Mouse (Mus musculus) brown adipose tissue, adult 24 weeks (tissue): Measurements from ENCODE around the gene Jmjd6. TPM values are rescaled to one million over a fixed set of nuclear protein-coding genes. Genes with fewer than 3 reads are reported as not detected.
A peak's percentile ranks its signal among the peaks of the same experiment; 100 is the strongest.
"Not testable (repeated sequence)": the region's sequence is repeated elsewhere in the genome, so short reads cannot be mapped to it uniquely, and the experiment has no call there.

Experiments used
- H3K27ac ChIP-seq: fragments of 200-500 bp; replicated peaks from 2 replicates; pipeline ENCODE4 v1.5.1; 2012; ENCODE audit warnings: low read depth, mild to moderate bottlenecking, low read length
- H3K4me1 ChIP-seq: fragments of 200-500 bp; 2 replicates; pipeline ENCODE4 v1.6.1; 2012; ENCODE audit warnings: low read length, mixed read lengths; ENCODE audit not compliant: control insufficient read depth, insufficient read depth, insufficient read length
- H3K4me3 ChIP-seq: fragments of 200-500 bp; 2 replicates; pipeline ENCODE4 v1.5.1; 2012; ENCODE audit warnings: low read depth, mild to moderate bottlenecking, low read length, moderate library complexity; ENCODE audit not compliant: insufficient read depth
- polyA plus RNA-seq: library from polyadenylated mRNA; stranded (reverse); fragments of >200 nt; gene quantifications from 2 replicates; pipeline ENCODE4 v1.2.4, GENCODE M21; 2012; ENCODE audit not compliant: missing spikeins, insufficient read depth, insufficient read length

Gene Jmjd6
- polyA plus RNA-seq, 1 experiment = 20.9 TPM

DNA sequence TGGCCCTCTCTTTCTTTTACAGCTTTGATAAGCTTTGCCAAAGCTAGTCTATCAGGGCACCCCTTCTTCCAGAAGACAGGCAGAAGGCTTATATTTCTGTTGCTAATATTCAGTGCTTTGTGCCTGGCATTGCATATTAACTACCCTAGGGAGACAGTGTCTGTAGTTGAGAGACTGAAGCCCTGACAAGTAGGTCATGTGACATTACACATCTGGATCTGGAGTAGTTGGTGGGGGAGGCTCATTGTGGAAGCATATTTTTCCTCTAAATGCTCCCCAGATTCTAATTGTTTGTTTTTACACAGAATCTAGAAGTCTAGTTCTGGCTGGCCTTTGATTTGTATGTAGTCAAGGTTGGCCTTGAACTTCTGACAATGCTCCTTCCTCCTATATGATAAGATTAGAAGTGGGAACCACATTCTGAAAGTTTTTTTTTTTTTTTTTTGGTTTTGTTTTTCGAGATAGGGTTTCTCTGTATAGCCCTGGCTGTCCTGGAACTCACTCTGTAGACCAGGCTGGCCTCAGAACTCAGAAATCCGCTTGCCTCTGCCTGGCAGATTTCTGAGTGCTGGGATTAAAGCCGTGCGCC is 3.4 kb upstream of the Jmjd6 start:
- Histone ChIP-seq H3K4me3 (no peak overlapping the region), H3K4me1 (no peaks in the 10 kb centered on the region), H3K27ac (no peak overlapping the region)

DNA sequence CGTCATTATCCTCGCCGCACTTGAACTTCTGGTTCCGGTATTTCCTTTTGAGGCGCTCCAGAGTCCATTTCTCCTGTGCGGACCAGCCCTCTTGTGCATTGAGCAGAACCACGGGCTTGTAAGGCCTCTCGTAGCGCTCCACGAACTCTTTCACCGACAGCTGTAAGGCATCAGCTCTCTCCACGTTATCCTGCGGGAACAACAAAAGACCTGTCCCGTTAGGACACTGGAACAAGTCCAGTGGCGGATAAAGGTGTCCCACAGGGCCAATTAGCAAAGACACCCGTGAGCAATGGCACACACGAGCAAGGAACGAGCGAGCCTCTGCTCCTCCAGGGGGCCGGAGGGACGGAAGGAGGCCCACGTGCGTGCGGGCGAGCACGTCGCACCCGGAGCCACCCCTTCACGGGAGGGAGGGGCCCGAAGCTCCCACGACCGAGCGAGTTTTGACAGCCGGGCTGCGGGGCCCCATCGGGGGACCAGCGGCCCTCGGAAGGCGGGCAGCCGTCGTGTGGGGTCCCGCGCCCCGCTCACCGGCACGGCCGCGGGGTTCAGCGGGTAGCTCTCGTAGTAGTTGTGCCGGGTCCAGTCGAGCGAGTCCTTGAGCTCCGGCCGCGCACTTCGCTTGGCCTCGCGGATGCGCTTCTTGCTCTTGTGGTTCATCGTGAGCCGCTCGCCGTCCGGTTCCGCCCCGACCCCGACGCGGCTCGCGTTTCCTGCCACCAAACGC is 553 bp downstream of the Jmjd6 start:
- Histone ChIP-seq H3K4me3 (peak overlapping the region; percentile 79), H3K4me1 (peaks cover 4% of the 10 kb centered on the region; the same call in 1 of the 2 replicates), H3K27ac (peak overlapping the region; percentile 96)

- 0 out of 2 replicates have a peak overlapping the region, but pooled peaks have one; percentile 4 for H3K4me3 ChIP-seq
- peaks cover 4% of the 10 kb centered on the region; the same call in 1 of the 2 replicates for H3K4me1 ChIP-seq
- no peak overlapping the region for H3K27ac ChIP-seq
These were observed 2.5 kb downstream of the Jmjd6 start for GRCm38 (mm10) chr11:116840748-116841147.

- Histone ChIP-seq H3K4me1 (peaks cover 4% of the 10 kb centered on the region; the same call in 1 of the 2 replicates), H3K4me3 (no peak overlapping the region), H3K27ac (no peak overlapping the region)
These were observed 3.6 kb downstream of the Jmjd6 start for GRCm38 (mm10) chr11:116839601-116840000.

DNA sequence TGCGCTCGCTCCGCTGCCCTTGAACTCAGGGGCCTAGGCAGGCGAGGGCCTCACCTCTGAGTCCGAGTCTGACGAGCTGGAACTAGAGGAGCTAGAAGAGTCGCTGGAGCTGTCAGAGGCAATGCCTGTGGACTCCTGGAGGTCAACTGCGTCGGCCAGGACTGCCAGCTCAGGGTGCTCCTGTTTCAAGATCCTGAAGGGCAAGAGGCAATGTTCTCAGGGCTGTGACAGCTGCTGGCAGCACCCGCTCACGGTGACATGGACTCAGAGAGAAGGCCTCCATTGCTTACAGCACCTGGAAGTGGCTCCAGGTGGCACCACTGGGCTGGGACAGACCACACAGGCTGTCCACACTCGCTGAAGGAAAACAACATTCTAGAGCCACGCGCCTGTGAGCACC is 4.3 kb downstream of the Jmjd6 start:
- Histone ChIP-seq H3K4me1 (peaks cover 4% of the 10 kb centered on the region; the same call in 1 of the 2 replicates), H3K4me3 (no peak overlapping the region), H3K27ac (no peak overlapping the region)

GRCm38 (mm10) chr11:116837441-116837840 is 5.8 kb downstream of the Jmjd6 start:
- peaks cover 4% of the 10 kb centered on the region; the same call in 1 of the 2 replicates for H3K4me1 ChIP-seq
- no peak overlapping the region for H3K27ac ChIP-seq
- H3K4me3 ChIP-seq = no peak overlapping the region

GRCm38 (mm10) chr11:116836283-116836682 is 7.0 kb downstream of the Jmjd6 start:
- Histone ChIP-seq H3K4me1 (peaks cover 4% of the 10 kb centered on the region; the same call in 1 of the 2 replicates), H3K4me3 (no peak overlapping the region), H3K27ac (no peak overlapping the region)

DNA sequence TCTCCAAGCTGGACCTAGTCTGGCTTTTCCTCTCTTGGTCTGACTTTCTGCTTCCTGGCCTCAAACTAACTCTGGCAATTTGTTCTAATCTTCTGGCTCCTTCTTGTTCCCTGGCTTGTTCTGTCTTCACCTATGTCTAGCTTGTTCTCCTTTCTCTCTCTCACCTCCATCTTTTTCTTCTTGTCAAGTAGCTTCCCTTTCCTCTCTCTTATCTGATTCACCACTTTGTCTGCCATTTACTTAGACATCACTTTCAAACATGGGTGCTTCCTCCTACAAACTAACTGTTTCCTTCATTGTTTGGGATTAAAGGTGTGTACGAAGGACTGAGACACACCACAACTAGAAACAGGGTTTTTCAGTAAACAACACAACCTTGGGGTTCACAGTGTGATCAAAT is 8.3 kb downstream of the Jmjd6 start:
- H3K4me1 ChIP-seq = peaks cover 2% of the 10 kb centered on the region; the same call in 1 of the 2 replicates
- H3K4me3 ChIP-seq = no peak overlapping the region
- no peak overlapping the region for H3K27ac ChIP-seq

- no peak overlapping the region for H3K4me3 ChIP-seq
- H3K27ac ChIP-seq = no peak overlapping the region
- H3K4me1 ChIP-seq = no peaks in the 10 kb centered on the region
These were observed 11.0 kb downstream of the Jmjd6 start for GRCm38 (mm10) chr11:116832172-116832685.

- peaks cover 2% of the 10 kb centered on the region for H3K4me1 ChIP-seq
- H3K27ac ChIP-seq = peak within 1 kb of the TSS; percentile 26
- H3K4me3 ChIP-seq = peak within 1 kb of the TSS; percentile 78
These were observed 15.6 kb downstream of the Jmjd6 start, which contains the start of gene Mxra7 for GRCm38 (mm10) chr11:116827534-116828165. Mxra7 (minus strand) TSS chr11:116828046.

GRCm38 (mm10) chr11:116826550-116827504 is 16.4 kb downstream of the Jmjd6 start:
- peaks cover 2% of the 10 kb centered on the region for H3K4me1 ChIP-seq
- H3K27ac ChIP-seq = peak overlapping the region; percentile 26; the same call in 1 of the 2 replicates
- H3K4me3 ChIP-seq = peak overlapping the region; percentile 78

DNA sequence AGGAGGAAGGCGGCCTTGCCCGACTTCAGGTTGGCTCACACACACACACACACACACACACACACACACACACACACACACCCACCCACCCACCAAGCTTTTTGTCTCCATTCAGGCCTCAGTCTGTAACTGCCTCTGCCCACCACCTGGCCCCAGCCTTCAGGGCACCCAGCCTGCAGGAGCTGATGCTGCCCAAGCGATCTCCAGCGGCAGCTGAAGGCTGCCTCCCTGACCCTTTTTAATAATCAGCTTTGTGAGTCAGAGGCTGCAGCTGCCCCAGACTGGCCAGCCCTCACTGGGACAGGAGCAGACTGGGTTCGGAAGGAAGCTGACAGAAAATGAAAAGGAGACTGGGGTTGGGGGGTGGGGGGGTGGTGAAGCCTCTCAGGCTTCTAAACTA is 18.0 kb downstream of the Jmjd6 start:
- Histone ChIP-seq H3K4me3 (peak overlapping the region; percentile 13; the same call in 1 of the 2 replicates), H3K4me1 (peaks cover 13% of the 10 kb centered on the region), H3K27ac (peak overlapping the region; percentile 32; the same call in 1 of the 2 replicates)

- peaks cover 17% of the 10 kb centered on the region for H3K4me1 ChIP-seq
- not testable (repeated sequence) for H3K27ac ChIP-seq, H3K4me3 ChIP-seq
These were observed 19.4 kb downstream of the Jmjd6 start for GRCm38 (mm10) chr11:116823885-116824284.

DNA sequence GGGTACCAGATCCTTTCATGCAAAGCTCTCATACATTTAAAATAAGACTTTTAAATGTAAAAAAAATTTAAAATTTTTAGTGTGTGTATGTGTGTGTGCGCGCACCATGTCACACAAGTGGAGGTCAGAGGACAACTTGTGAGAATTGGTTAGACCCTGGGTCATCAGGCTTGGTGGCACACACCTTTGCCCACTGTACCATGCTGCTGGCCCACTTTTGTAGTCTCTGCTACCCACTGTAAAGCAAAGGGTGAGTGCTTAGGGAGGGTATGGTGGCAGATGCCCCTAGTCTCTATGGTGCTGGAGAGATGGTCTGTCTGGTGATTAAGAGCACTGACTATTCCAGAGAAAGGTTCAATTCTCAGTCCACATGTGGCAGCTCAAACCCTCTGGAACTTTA is 20.0 kb downstream of the Jmjd6 start:
- no peak overlapping the region for H3K4me3 ChIP-seq

More for the DNA sequence above, 20.0 kb downstream of the Jmjd6 start:
- Histone ChIP-seq H3K27ac (no peak overlapping the region), H3K4me1 (peaks cover 17% of the 10 kb centered on the region)
